Mouse (Mus musculus) stomach, embryonic 14.5 days (tissue): ENCODE data around the gene Jtb. TPM values are rescaled to one million over a fixed set of nuclear protein-coding genes. Genes with fewer than 3 reads are reported as not detected.

ENCODE experiments used
- ATAC-seq: fragments of 200-750 bp; cut with Nextera tagmentation; 2 replicates; pipeline ENCODE4 v1.8.0; 2017; ENCODE audit warnings: low read depth, moderate TSS enrichment; ENCODE audit not compliant: insufficient number of reproducible peaks, insufficient read depth, low FRiP score
- H3K27ac ChIP-seq: fragments of 300-500 bp; sonication (generic); 2 replicates; pipeline ENCODE4 v1.5.1; 2014; ENCODE audit warnings: mild to moderate bottlenecking, low read length, moderate library complexity, mixed read lengths
- H3K27me3 ChIP-seq: fragments of 300-500 bp; sonication (generic); 2 replicates; pipeline ENCODE4 v1.6.1; 2014; ENCODE audit warnings: low read length, control low read depth, mixed read lengths; ENCODE audit not compliant: control insufficient read depth, insufficient read depth
- H3K36me3 ChIP-seq: fragments of 300-500 bp; sonication (generic); 2 replicates; pipeline ENCODE4 v1.6.1; 2014; ENCODE audit warnings: mild to moderate bottlenecking, control low read depth, low read length, moderate library complexity, mixed read lengths; ENCODE audit not compliant: control insufficient read depth, insufficient read depth
- H3K4me1 ChIP-seq: fragments of 300-500 bp; sonication (generic); 2 replicates; pipeline ENCODE4 v1.6.1; 2014; ENCODE audit warnings: low read length, control low read depth, mixed read lengths; ENCODE audit not compliant: control insufficient read depth, insufficient read depth
- H3K4me2 ChIP-seq: fragments of 300-500 bp; sonication (generic); replicated peaks from 2 replicates; pipeline ENCODE4 v1.6.1; 2014; ENCODE audit warnings: low read depth, low read length, control low read depth
- H3K4me3 ChIP-seq: fragments of 300-500 bp; sonication (generic); 2 replicates; pipeline ENCODE4 v1.5.1; 2014; ENCODE audit warnings: low read depth, low read length, control low read depth
- H3K9ac ChIP-seq: fragments of 300-500 bp; sonication (generic); replicated peaks from 2 replicates; pipeline ENCODE4 v1.6.1; 2014; ENCODE audit warnings: low read depth, mild to moderate bottlenecking, control low read depth, low read length, moderate library complexity, mixed read lengths
- H3K9me3 ChIP-seq: fragments of 300-500 bp; sonication (generic); 2 replicates; pipeline ENCODE4 v1.6.1; 2016; ENCODE audit warnings: low read depth, low read length, control low read depth; ENCODE audit not compliant: control insufficient read depth
- WGBS: fragments of 180-500 bp; shearing (Covaris S2); extraction: QIAGEN DNeasy Blood & Tissue Kit; methylation state at CpG from one replicate; pipeline ENCODE4 v1.1.7; 2014; 5-methylcytosine and 5-hydroxymethylcytosine counted together
- polyA plus RNA-seq: library from polyadenylated mRNA; unstranded; fragments of >200 nt; fragmentation: Nextera tagmentation; extraction: Ambion mirVana; gene quantifications from 2 replicates; pipeline ENCODE4 v1.2.1, GENCODE M21; 2014

Gene Jtb
- polyA plus RNA-seq, 1 experiment from 2014 or later, result 112 TPM

- WGBS, result 82% methylated on average over 2 of the region's 2 CpGs
Measured at GRCm38 (mm10) chr3:90241251-90241650, 9.9 kb downstream of the Jtb start.

GRCm38 (mm10) chr3:90241669-90242358, 10.4 kb downstream of the Jtb start:
- Histone ChIP-seq H3K27ac (no peak overlapping the region), H3K36me3 (no peaks in the 10 kb centered on the region), H3K4me2 (peak overlapping the region; percentile 65; the same call in 1 of the 2 replicates), H3K9me3 (no peaks in the 10 kb centered on the region), H3K4me1 (peaks cover 12% of the 10 kb centered on the region; the same call in 1 of the 2 replicates), H3K27me3 (no peaks in the 10 kb centered on the region), H3K9ac (no peak overlapping the region), H3K4me3 (no peak overlapping the region)
- 81% methylated on average over 10 of the region's 10 CpGs for WGBS
- no peak for ATAC-seq

More at GRCm38 (mm10) chr3:90241251-90241650, 9.9 kb downstream of the Jtb start:
- ATAC-seq, result no peak
- Histone ChIP-seq H3K4me3 (no peak overlapping the region), H3K4me2 (no peak overlapping the region), H3K27me3 (no peaks in the 10 kb centered on the region), H3K9me3 (no peaks in the 10 kb centered on the region), H3K9ac (no peak overlapping the region), H3K27ac (no peak overlapping the region), H3K4me1 (peaks cover 12% of the 10 kb centered on the region; the same call in 1 of the 2 replicates), H3K36me3 (peaks cover 3% of the 10 kb centered on the region; the same call in 1 of the 2 replicates)

- no peaks in the 10 kb centered on the region for H3K9me3 ChIP-seq
- H3K36me3 ChIP-seq, result no peaks in the 10 kb centered on the region
- 5% methylated on average over 19 of the region's 19 CpGs for WGBS
- peak within 1 kb of the TSS; percentile 32 for H3K4me3 ChIP-seq
- H3K9ac ChIP-seq, result peak within 1 kb of the TSS; percentile 21
- H3K4me1 ChIP-seq, result peaks cover 15% of the 10 kb centered on the region; the same call in 1 of the 2 replicates
- peak within 1 kb of the TSS; percentile 65 for H3K4me2 ChIP-seq
- peak within 1 kb of the TSS; percentile 66; the same call in 1 of the 2 replicates for H3K27ac ChIP-seq
- ATAC-seq, result peak; percentile 73
- no peaks in the 10 kb centered on the region for H3K27me3 ChIP-seq
Measured at GRCm38 (mm10) chr3:90242984-90243775, 11.8 kb downstream of the Jtb start, which contains the start of gene Creb3l4. Gene Creb3l4 (minus strand): TSS chr3:90243512.

- WGBS, result 54% methylated on average over 2 of the region's 2 CpGs
- H3K27ac ChIP-seq, result no peak overlapping the region
- H3K36me3 ChIP-seq, result peaks cover 6% of the 10 kb centered on the region; the same call in 1 of the 2 replicates
- ATAC-seq, result no peak
- no peaks in the 10 kb centered on the region for H3K9me3 ChIP-seq
- no peak overlapping the region for H3K9ac ChIP-seq
- peaks cover 24% of the 10 kb centered on the region; the same call in 1 of the 2 replicates for H3K4me1 ChIP-seq
- no peak overlapping the region for H3K4me3 ChIP-seq
- H3K27me3 ChIP-seq, result no peaks in the 10 kb centered on the region
- H3K4me2 ChIP-seq, result no peak overlapping the region
Measured at GRCm38 (mm10) chr3:90245406-90245805, 14.0 kb downstream of the Jtb start.

- peak overlapping the region; percentile 84 for H3K4me2 ChIP-seq
- peak overlapping the region; percentile 97 for H3K27ac ChIP-seq
- peak overlapping the region; percentile 67 for H3K9ac ChIP-seq
- ATAC-seq, result peak; percentile 0; the same call in 1 of the 2 replicates
- H3K27me3 ChIP-seq, result no peaks in the 10 kb centered on the region
- peaks cover 15% of the 10 kb centered on the region; the same call in 1 of the 2 replicates for H3K36me3 ChIP-seq
- H3K4me1 ChIP-seq, result peaks cover 22% of the 10 kb centered on the region; the same call in 1 of the 2 replicates
- under 1% methylated on average over 3 of the region's 3 CpGs for WGBS
- no peaks in the 10 kb centered on the region for H3K9me3 ChIP-seq
- peak overlapping the region; percentile 71 for H3K4me3 ChIP-seq
Measured at GRCm38 (mm10) chr3:90247630-90247959, 16.2 kb downstream of the Jtb start.

GRCm38 (mm10) chr3:90247960-90248745, 16.8 kb downstream of the Jtb start, which contains the start of gene Slc39a1:
Gene Slc39a1 (plus strand): TSS chr3:90248172.
- Histone ChIP-seq H3K9ac (peak within 1 kb of the TSS; percentile 67), H3K9me3 (no peaks in the 10 kb centered on the region), H3K4me3 (peak within 1 kb of the TSS; percentile 71), H3K4me1 (peaks cover 17% of the 10 kb centered on the region; the same call in 1 of the 2 replicates), H3K27me3 (no peaks in the 10 kb centered on the region), H3K4me2 (peak within 1 kb of the TSS; percentile 84), H3K27ac (peak within 1 kb of the TSS; percentile 97), H3K36me3 (peaks cover 15% of the 10 kb centered on the region; the same call in 1 of the 2 replicates)
- peak; percentile 93 for ATAC-seq
- under 1% methylated on average over 44 of the region's 44 CpGs for WGBS

GRCm38 (mm10) chr3:90248746-90249100, 17.3 kb downstream of the Jtb start:
- no peak for ATAC-seq
- peak overlapping the region; percentile 84 for H3K4me2 ChIP-seq
- no peaks in the 10 kb centered on the region for H3K27me3 ChIP-seq
- peak overlapping the region; percentile 67 for H3K9ac ChIP-seq
- no peaks in the 10 kb centered on the region for H3K9me3 ChIP-seq
- H3K36me3 ChIP-seq, result peaks cover 15% of the 10 kb centered on the region; the same call in 1 of the 2 replicates
- H3K4me3 ChIP-seq, result peak overlapping the region; percentile 71
- WGBS, result 4% methylated on average over 10 of the region's 10 CpGs
- H3K27ac ChIP-seq, result peak overlapping the region; percentile 97
- H3K4me1 ChIP-seq, result peaks cover 15% of the 10 kb centered on the region; the same call in 1 of the 2 replicates

GRCm38 (mm10) chr3:90250791-90251190, 19.4 kb downstream of the Jtb start:
- Histone ChIP-seq H3K27me3 (no peaks in the 10 kb centered on the region), H3K36me3 (peaks cover 15% of the 10 kb centered on the region; the same call in 1 of the 2 replicates), H3K9me3 (no peaks in the 10 kb centered on the region), H3K4me1 (peaks cover 18% of the 10 kb centered on the region; the same call in 1 of the 2 replicates), H3K4me3 (no peak overlapping the region), H3K9ac (no peak overlapping the region), H3K4me2 (no peak overlapping the region), H3K27ac (no peak overlapping the region)
- WGBS, result 87% methylated on average over 6 of the region's 6 CpGs
- ATAC-seq, result no peak
